Mouse (Mus musculus): ENCODE measurements around the gene Ptgr2.

DNA sequence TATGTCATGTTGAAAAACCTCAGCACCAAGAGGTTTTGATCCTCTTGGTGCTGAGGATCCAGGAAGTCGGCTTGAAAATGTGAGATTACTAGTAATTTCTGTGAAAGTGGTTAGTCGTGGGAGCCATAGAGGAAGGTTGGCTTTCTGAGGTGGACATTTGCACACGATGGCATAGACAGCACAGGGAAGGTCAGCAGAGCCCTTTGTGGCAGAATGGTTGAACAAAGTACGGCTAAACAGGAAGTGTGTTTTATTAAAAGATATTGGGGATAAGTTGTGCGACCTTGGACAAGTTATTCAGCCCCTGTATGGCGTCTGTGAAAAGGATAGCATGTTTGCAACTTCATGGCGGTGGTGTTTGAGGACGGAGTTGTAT lies 549 bp downstream of the Ptgr2 start:
- TF ChIP-seq CTCF (IDR thresholded peaks at IDR 0.05; ENCODE audit: low read depth) (no peak), EP300 (optimal IDR thresholded peaks at IDR 0.05) (no peak)
